Mouse (Mus musculus): ENCODE measurements at regions not wholly inside any gene's neighbourhood (a gene's known extent, or its start where the extent isn't known, plus 50 kb on each side); places are given as distances from the start of the nearest gene placed in this dataset.

GRCm38 (mm10) chr5:101596996-101597395, 67.8 kb downstream of the Nkx6-1 start:
- DNase-seq (ENCODE audit: low spot score): no peak

- no peak for DNase-seq (ENCODE audit: low spot score)
Observed at GRCm38 (mm10) chr5:101591236-101591635, 73.6 kb downstream of the Nkx6-1 start.

- no peak for DNase-seq (ENCODE audit: low spot score)
Observed at GRCm38 (mm10) chr5:101590341-101591124, 74.3 kb downstream of the Nkx6-1 start.

GRCm38 (mm10) chr5:101572966-101573365, 91.8 kb downstream of the Nkx6-1 start:
- DNase-seq (ENCODE audit: low spot score): no peak

DNA sequence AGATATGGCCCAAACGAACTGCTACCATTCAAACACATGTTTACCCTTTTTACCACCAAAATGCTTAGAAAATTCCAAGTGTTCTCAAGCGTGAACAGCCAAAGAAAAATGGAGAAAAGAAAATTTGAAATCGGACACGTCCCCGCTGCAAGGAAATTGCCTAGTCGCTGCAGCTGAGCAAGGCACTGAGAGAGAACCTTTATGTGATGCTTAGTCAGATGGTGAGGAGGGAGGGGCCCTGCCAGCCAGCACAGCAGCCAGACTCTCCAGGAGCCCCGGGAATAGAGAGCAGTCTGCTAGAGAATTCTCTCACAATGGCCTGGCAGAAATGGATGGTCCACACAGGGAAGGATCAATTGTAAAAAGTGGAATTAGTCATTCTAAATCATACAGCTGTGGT, 99.0 kb downstream of the Nkx6-1 start:
- no peak for DNase-seq (ENCODE audit: low spot score)

GRCm38 (mm10) chr5:101560366-101560765, 104.4 kb downstream of the Nkx6-1 start:
- no peak for DNase-seq (ENCODE audit: low spot score)

GRCm38 (mm10) chr5:101558279-101558987, 106.4 kb downstream of the Nkx6-1 start:
- no peak for DNase-seq (ENCODE audit: low spot score)

DNA sequence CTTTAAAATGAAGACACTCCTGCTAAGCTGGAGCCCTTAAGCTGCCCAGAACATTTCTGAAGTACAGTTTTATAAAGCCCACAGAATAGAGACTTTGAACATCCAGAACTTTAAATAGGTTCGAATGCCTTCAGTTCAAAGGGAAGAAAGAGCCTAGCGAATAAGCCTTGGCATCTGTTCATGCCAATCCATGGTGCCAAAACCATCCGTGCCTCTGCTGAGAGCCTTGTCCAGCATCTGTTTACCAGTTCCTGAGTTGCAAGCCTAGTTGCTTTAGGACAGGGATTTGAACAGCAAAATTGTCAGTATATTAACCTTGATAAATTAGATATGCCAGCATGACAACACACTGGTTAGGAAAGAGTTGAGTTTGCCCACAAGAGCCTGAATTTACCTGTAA, 107.6 kb downstream of the Nkx6-1 start:
- DNase-seq (ENCODE audit: low spot score): no peak

GRCm38 (mm10) chr5:101543326-101543725, 121.5 kb downstream of the Nkx6-1 start:
- no peak for DNase-seq (ENCODE audit: low spot score)

GRCm38 (mm10) chr5:101539818-101540217, 125.0 kb downstream of the Nkx6-1 start:
- no peak for DNase-seq (ENCODE audit: low spot score)

DNA sequence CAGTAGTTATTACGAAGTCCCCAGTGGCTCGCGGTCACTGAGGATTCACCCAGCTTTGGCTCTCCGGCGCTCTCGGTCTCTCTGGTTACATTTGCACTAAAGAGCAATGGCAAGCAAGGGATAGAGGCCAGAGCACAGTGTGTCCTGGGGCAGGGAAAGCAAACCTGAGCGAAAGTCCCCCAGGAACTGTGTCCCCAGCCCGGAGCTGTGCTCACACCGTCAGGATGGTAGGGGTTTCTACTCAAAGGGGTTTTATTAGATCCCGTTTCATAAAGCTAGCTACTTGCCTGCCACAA, 125.6 kb downstream of the Nkx6-1 start:
- no peak for DNase-seq (ENCODE audit: low spot score)

- no peak for DNase-seq (ENCODE audit: low spot score)
Observed at GRCm38 (mm10) chr5:101538410-101539253, 126.2 kb downstream of the Nkx6-1 start.

- DNase-seq (ENCODE audit: low spot score): no peak
Observed at GRCm38 (mm10) chr5:101537518-101538380, 127.0 kb downstream of the Nkx6-1 start.

DNA sequence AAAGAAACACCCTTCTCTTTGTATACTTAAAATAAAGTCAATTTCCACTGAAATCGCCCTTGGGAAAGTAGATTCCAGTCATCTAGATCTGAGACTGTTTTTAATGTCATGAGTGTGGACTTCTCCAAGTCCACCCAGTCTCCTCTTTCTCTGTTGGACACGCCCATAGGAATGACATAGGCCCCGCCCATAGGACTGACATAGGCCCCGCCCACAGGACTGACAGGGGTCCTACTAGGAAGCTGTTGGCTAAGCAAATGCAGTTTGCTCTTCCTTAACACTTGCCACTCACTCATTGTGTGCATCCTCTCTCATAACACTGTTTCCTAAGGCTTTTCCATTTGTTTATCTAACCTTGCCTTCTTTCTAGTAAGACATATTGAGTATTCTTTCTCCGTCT, 129.3 kb downstream of the Nkx6-1 start:
- no peak for DNase-seq (ENCODE audit: low spot score)

DNA sequence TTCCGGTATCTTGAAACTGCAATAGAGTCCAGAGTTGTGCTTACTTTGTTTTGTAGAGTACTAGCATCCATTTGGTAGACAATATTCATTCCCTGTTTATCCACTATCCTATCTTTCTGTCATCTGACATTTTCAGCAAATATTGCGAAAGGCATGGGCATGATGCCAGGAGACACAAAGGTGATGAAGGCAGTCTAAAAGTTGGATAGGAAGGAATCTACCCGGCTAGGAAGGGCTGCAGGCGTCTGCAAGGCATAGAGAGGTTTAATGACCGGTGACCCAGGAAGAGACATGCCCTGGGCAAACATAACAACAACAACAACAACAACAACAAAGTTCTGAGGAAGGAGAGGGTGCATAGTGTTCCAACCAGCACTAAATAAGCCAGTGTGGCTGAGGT, 139.4 kb downstream of the Nkx6-1 start:
- DNase-seq (ENCODE audit: low spot score): no peak

DNA sequence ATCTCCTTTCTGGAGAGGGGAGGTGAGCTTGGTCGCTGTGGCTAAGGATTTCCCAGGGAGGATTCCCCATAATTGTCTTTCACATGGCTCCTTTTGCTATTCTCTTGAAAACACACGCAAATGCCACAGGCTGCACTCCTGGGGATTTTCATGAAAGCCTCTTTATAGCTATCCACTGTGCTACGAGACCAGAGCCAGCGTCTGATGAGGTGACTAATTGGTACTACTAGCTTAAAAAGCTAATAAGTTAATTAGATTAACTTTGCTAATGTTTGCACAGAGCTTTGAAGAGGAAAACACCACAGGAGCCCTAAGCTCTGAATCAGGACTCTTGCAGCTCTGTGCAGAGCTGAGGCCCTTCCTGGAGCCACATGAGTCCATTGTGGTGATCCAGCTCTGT, 140.1 kb downstream of the Nkx6-1 start:
- DNase-seq (ENCODE audit: low spot score): no peak

- DNase-seq (ENCODE audit: low spot score): no peak
Observed at GRCm38 (mm10) chr5:101523902-101524301, 140.9 kb downstream of the Nkx6-1 start.

- DNase-seq (ENCODE audit: low spot score): no peak
Observed at GRCm38 (mm10) chr5:101523490-101523889, 141.3 kb downstream of the Nkx6-1 start.

DNA sequence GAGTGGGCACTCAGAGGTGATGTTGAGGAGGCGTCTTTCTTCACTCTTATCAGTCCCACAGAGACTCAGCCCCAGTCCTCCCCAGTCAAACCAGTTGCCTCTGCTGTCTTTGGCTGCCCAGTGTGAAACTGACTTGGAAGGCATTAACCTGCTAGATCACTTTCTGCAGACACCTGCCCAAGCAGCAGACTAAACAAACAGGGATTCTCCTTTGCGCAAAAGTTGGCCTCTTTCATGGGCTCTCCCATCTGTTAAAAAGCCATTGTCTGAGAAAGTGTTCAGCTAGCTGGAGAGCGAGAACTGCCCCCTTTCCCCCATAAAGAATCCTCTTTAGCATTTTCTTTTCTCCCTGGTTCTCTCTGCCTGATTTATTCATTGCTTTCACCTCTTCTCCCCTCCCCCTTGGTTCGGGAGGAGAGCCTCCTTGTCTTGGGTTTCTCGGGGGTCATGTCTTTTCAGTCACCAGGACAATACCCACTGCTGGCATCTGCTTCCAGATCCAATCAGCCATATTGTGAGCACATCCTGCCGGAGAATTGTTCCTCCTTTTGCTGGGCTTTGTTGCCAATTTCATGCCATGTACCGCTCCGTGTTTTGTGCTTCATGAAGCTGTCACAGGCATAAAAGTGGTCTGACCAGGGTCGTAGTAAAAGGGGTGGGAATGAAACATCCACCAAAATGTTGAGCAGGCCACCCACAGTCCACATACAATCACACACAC, 143.7 kb downstream of the Nkx6-1 start:
- no peak for DNase-seq (ENCODE audit: low spot score)

GRCm38 (mm10) chr5:101518791-101519547, 145.8 kb downstream of the Nkx6-1 start:
- no peak for DNase-seq (ENCODE audit: low spot score)

Data from heart, adult 8-10 months (tissue).